In the genomic region with DNA sequence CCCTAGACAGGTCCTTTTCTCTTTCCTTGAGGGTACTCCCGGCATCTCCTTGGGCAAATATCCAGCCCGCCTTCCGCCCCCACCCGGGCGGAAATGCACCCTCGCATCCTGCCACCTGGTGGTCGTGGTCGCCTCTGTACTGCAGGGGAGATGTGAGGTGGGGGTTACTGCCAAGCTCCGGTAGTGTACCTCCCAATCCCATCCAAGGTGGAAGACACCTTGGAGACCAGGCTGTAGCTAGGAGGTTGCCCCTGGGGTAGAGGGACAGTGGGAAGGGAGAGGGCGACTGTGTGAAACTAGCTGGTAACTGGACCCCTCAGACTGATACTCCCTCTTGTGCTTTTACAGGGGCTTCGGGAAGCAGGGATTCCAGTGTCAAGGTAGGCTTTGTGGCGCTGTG, we compare ENCODE assay signal across 8 mouse cellular contexts. TPM values are rescaled to one million over a fixed set of nuclear protein-coding genes. Genes with fewer than 3 reads are reported as not detected.
A peak's percentile ranks its signal among the peaks of the same experiment; 100 is the strongest.
DNase-seq lines count a peak whose midpoint lies in the region; ATAC-seq lines count a peak whose summit lies in the region.

No protein-coding gene starts in this region.

- H3K27ac ChIP-seq in liver, embryonic 11.5 days (ENCODE audit: low read depth, low read length), result no peak overlapping the region
- H3K27ac ChIP-seq in neural tube, embryonic 15.5 days (replicated peaks), result no peak overlapping the region

- no peaks in the 10 kb centered on the region for H3K9me3 ChIP-seq in liver, embryonic 11.5 days (ENCODE audit: control insufficient read depth, low read length)
- no peaks in the 10 kb centered on the region for H3K9me3 ChIP-seq in neural tube, embryonic 15.5 days (replicated peaks)

- peak; percentile 42 to 56 for DNase-seq in frontal cortex, postnatal 10 days (ENCODE audit: low spot score in 2 of 2)
- peak; percentile 70 to 72 for DNase-seq in B cell, adult 2 months
- DNase-seq in cerebellum, postnatal 10 days, result peak; percentile 89
- DNase-seq in heart, postnatal 4 days, result peak; percentile 9
- no peak for DNase-seq in liver, embryonic 11.5 days (ENCODE audit: low spot score)
- DNase-seq in MN1 (ENCODE audit: low spot score), result no peak

- H3K4me1 ChIP-seq in liver, embryonic 11.5 days (replicated peaks; ENCODE audit: control insufficient read depth, insufficient read depth, low read length), result peaks cover 6% of the 10 kb centered on the region; the same call in 1 of the 2 replicates
- peaks cover 39% of the 10 kb centered on the region for H3K4me1 ChIP-seq in neural tube, embryonic 15.5 days

- peaks cover 34% of the 10 kb centered on the region for H3K27me3 ChIP-seq in liver, embryonic 11.5 days (replicated peaks; ENCODE audit: control insufficient read depth, insufficient read depth, low read length)
- no peaks in the 10 kb centered on the region for H3K27me3 ChIP-seq in neural tube, embryonic 15.5 days (replicated peaks)

- no peak overlapping the region for H3K9ac ChIP-seq in liver, embryonic 11.5 days (ENCODE audit: low read depth, low read length)
- peak overlapping the region; percentile 78 for H3K9ac ChIP-seq in neural tube, embryonic 15.5 days (replicated peaks)

- H3K4me2 ChIP-seq in liver, embryonic 11.5 days, result peak overlapping the region; percentile 92
- peak overlapping the region; percentile 89 for H3K4me2 ChIP-seq in neural tube, embryonic 15.5 days

- WGBS in liver, embryonic 11.5 days, result 8% methylated on average over 12 of the region's 12 CpGs
- WGBS in neural tube, embryonic 15.5 days, result 7% methylated on average over 12 of the region's 12 CpGs

- peak overlapping the region; percentile 55 for H3K4me3 ChIP-seq in liver, embryonic 11.5 days (ENCODE audit: low read depth, low read length)
- peak overlapping the region; percentile 73 for H3K4me3 ChIP-seq in neural tube, embryonic 15.5 days (replicated peaks)

- ATAC-seq in frontal cortex, adult (ENCODE audit: low TSS enrichment), result no peak
- no peak for ATAC-seq in liver, embryonic 11.5 days (replicated peaks; ENCODE audit: low FRiP score)
- ATAC-seq in neural tube, embryonic 15.5 days (ENCODE audit: low FRiP score), result peak; percentile 16; the same call in 1 of the 2 replicates

- H3K36me3 ChIP-seq in liver, embryonic 11.5 days (ENCODE audit: control insufficient read depth, insufficient read depth, low read length), result no peaks in the 10 kb centered on the region
- no peaks in the 10 kb centered on the region for H3K36me3 ChIP-seq in neural tube, embryonic 15.5 days

RNA-seq across cellular contexts. Expression of a gene that starts 1.6 kb away (rescaled TPM):
- total RNA-seq in heart, postnatal 4 days (2021), result 1 to 10 TPM; 2.1 to 3.0 TPM
- 3.7 and 4.4 TPM in 2 replicates for polyA plus RNA-seq in liver, embryonic 11.5 days (2014; fragmentation: Nextera tagmentation; extraction: Ambion mirVana)
- polyA plus RNA-seq in neural tube, embryonic 15.5 days (2015; fragmentation: Nextera tagmentation; extraction: Ambion mirVana), result 134 and 150 TPM in 2 replicates

Comparison
In these comparisons a context has a peak if more than half of its experiments do, and no peak if none do; other contexts are left out.
1. DNase-seq: peak in frontal cortex, postnatal 10 days (2 of 2), B cell, adult 2 months (2 of 2), cerebellum, postnatal 10 days (2 of 2) and heart, postnatal 4 days (single experiment); none in liver, embryonic 11.5 days (single experiment) and MN1 (single experiment).
2. RNA of a gene that starts 1.6 kb away (polyA plus RNA-seq): 134 to 150 TPM in neural tube, embryonic 15.5 days; 3.7 to 4.4 TPM in liver, embryonic 11.5 days; every median in the first group is over 10 times any median in the second.